Mouse (Mus musculus): ENCODE measurements around the gene Gm10147. TPM values are rescaled to one million over a fixed set of nuclear protein-coding genes. Genes with fewer than 3 reads are reported as not detected.

Gene Gm10147
- not detected for polyA plus RNA-seq (2017; shearing (Covaris generic))

DNA sequence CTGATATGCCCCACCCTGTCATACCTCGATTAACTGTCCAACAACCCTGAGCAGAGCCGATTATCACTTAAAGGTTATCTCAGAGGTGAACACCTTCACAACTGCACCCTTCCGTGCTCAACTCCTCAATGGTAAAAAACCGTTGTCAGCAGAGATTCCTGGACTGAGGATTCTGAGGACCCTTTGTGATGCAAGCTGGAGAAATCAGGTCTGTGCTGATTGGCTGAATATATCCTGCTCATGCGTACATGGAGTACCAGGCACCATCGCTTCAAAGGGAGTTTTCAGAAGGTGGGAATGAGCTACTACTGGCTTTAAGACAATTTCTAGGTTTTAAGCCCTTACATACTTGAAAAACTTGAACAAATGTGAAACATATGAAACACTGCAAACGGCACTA lies at the start of gene Gm10147:
Gene Gm10147 (minus strand): TSS at position 101 of the 400 bp plus-strand sequence.

